Mouse (Mus musculus): ENCODE measurements around the gene Ubqln4. TPM values are rescaled to one million over a fixed set of nuclear protein-coding genes. Genes with fewer than 3 reads are reported as not detected.

Gene Ubqln4
- total RNA-seq, 1 experiment, result 103 TPM

- Histone ChIP-seq H3K27ac (ENCODE audit: insufficient read depth, low read depth, low read length, poor library complexity, severe bottlenecking) (no peak overlapping the region), H3K4me3 (ENCODE audit: insufficient read depth in 1 of 2, low read depth in 1 of 2, low read length in 2 of 2, poor library complexity in 1 of 2, severe bottlenecking in 1 of 2) (no peak overlapping the region), H3K9me3 (ENCODE audit: control insufficient read depth, insufficient read depth, low read depth, low read length) (no peaks in the 10 kb centered on the region), H3K4me1 (ENCODE audit: control insufficient read depth in 2 of 2, insufficient read depth in 2 of 2, low read length in 2 of 2, poor library complexity in 1 of 2) (peaks cover 11 to 40% of the 10 kb centered on the region in 2 experiments; a peak in 3 of 4 replicates), H3K9ac (ENCODE audit: insufficient read depth, low read depth, low read length, poor library complexity, severe bottlenecking) (no peak overlapping the region), H3K36me3 (ENCODE audit: control insufficient read depth, insufficient read depth, low read length, poor library complexity, severe bottlenecking) (no peaks in the 10 kb centered on the region)
- DNase-seq (ENCODE audit: low read depth, low spot score), result no peak
- TF ChIP-seq CHD2 (IDR thresholded peaks at IDR 0.05; ENCODE audit: low read depth, low read length) (no peak), ZNF384 (IDR thresholded peaks at IDR 0.05; ENCODE audit: low read depth, low read length) (peak; percentile 82)
- in situ Hi-C loops (cut with MboI; ENCODE audit: low sequenced_read_pairs in 2 of 2, unreplicated experiment in 2 of 2), result no loop called here
Observed at GRCm38 (mm10) chr3:88515095-88515386, 38.5 kb upstream of the Ubqln4 start.

GRCm38 (mm10) chr3:88516407-88516806, 37.2 kb upstream of the Ubqln4 start:
- in situ Hi-C loops (cut with MboI; ENCODE audit: low sequenced_read_pairs in 2 of 2, unreplicated experiment in 2 of 2), result no loop called here

GRCm38 (mm10) chr3:88518411-88518810, 35.1 kb upstream of the Ubqln4 start:
- no peak overlapping the region for H3K4me3 ChIP-seq (ENCODE audit: insufficient read depth in 1 of 2, low read depth in 1 of 2, low read length in 2 of 2, poor library complexity in 1 of 2, severe bottlenecking in 1 of 2)
- peaks cover 3% of the 10 kb centered on the region; the same call in 1 of the 2 replicates for H3K36me3 ChIP-seq (ENCODE audit: control insufficient read depth, insufficient read depth, low read length, poor library complexity, severe bottlenecking)
- no peak for DNase-seq (ENCODE audit: low read depth, low spot score)
- no peaks in the 10 kb centered on the region for H3K9me3 ChIP-seq (ENCODE audit: control insufficient read depth, insufficient read depth, low read depth, low read length)
- peaks cover 8 to 18% of the 10 kb centered on the region in 2 experiments; a peak in 3 of 4 replicates for H3K4me1 ChIP-seq (ENCODE audit: control insufficient read depth in 2 of 2, insufficient read depth in 2 of 2, low read length in 2 of 2, poor library complexity in 1 of 2)
- no peak overlapping the region for H3K9ac ChIP-seq (ENCODE audit: insufficient read depth, low read depth, low read length, poor library complexity, severe bottlenecking)
- no peak overlapping the region for H3K27ac ChIP-seq (ENCODE audit: insufficient read depth, low read depth, low read length, poor library complexity, severe bottlenecking)
- in situ Hi-C loops (cut with MboI; ENCODE audit: low sequenced_read_pairs in 2 of 2, unreplicated experiment in 2 of 2), result no loop called here
- TF ChIP-seq MAFK (IDR thresholded peaks at IDR 0.05; ENCODE audit: insufficient read depth, low read depth, low read length) (no peak), ZNF384 (IDR thresholded peaks at IDR 0.05; ENCODE audit: low read depth, low read length) (no peak), ZC3H11A (IDR thresholded peaks at IDR 0.05; ENCODE audit: borderline replicate concordance, low read depth, low read length) (no peak), HCFC1 (IDR thresholded peaks at IDR 0.05; ENCODE audit: borderline replicate concordance, insufficient read depth, low read length) (no peak), CHD2 (IDR thresholded peaks at IDR 0.05; ENCODE audit: low read depth, low read length) (no peak)

More at GRCm38 (mm10) chr3:88516407-88516806, 37.2 kb upstream of the Ubqln4 start:
- Histone ChIP-seq H3K36me3 (ENCODE audit: control insufficient read depth, insufficient read depth, low read length, poor library complexity, severe bottlenecking) (no peaks in the 10 kb centered on the region), H3K27ac (ENCODE audit: insufficient read depth, low read depth, low read length, poor library complexity, severe bottlenecking) (no peak overlapping the region), H3K4me3 (ENCODE audit: insufficient read depth in 1 of 2, low read depth in 1 of 2, low read length in 2 of 2, poor library complexity in 1 of 2, severe bottlenecking in 1 of 2) (no peak overlapping the region), H3K4me1 (ENCODE audit: control insufficient read depth in 2 of 2, insufficient read depth in 2 of 2, low read length in 2 of 2, poor library complexity in 1 of 2) (peaks cover 9 to 35% of the 10 kb centered on the region in 2 experiments; a peak in 3 of 4 replicates), H3K9ac (ENCODE audit: insufficient read depth, low read depth, low read length, poor library complexity, severe bottlenecking) (no peak overlapping the region), H3K9me3 (ENCODE audit: control insufficient read depth, insufficient read depth, low read depth, low read length) (no peaks in the 10 kb centered on the region)
- TF ChIP-seq HCFC1 (IDR thresholded peaks at IDR 0.05; ENCODE audit: borderline replicate concordance, insufficient read depth, low read length) (no peak), ZC3H11A (IDR thresholded peaks at IDR 0.05; ENCODE audit: borderline replicate concordance, low read depth, low read length) (no peak), MAFK (IDR thresholded peaks at IDR 0.05; ENCODE audit: insufficient read depth, low read depth, low read length) (no peak), CHD2 (IDR thresholded peaks at IDR 0.05; ENCODE audit: low read depth, low read length) (no peak), ZNF384 (IDR thresholded peaks at IDR 0.05; ENCODE audit: low read depth, low read length) (no peak)
- DNase-seq (ENCODE audit: low read depth, low spot score), result no peak

GRCm38 (mm10) chr3:88520078-88520477, 33.5 kb upstream of the Ubqln4 start:
- no peaks in the 10 kb centered on the region for H3K9me3 ChIP-seq (ENCODE audit: control insufficient read depth, insufficient read depth, low read depth, low read length)
- H3K36me3 ChIP-seq (ENCODE audit: control insufficient read depth, insufficient read depth, low read length, poor library complexity, severe bottlenecking), result peaks cover 12% of the 10 kb centered on the region
- TF ChIP-seq ZNF384 (IDR thresholded peaks at IDR 0.05; ENCODE audit: low read depth, low read length), result no peak
- H3K4me3 ChIP-seq (ENCODE audit: insufficient read depth in 1 of 2, low read depth in 1 of 2, low read length in 2 of 2, poor library complexity in 1 of 2, severe bottlenecking in 1 of 2), result no peak overlapping the region
- no peak overlapping the region for H3K27ac ChIP-seq (ENCODE audit: insufficient read depth, low read depth, low read length, poor library complexity, severe bottlenecking)
- no peak overlapping the region for H3K9ac ChIP-seq (ENCODE audit: insufficient read depth, low read depth, low read length, poor library complexity, severe bottlenecking)
- in situ Hi-C loops (cut with MboI; ENCODE audit: low sequenced_read_pairs in 2 of 2, unreplicated experiment in 2 of 2), result loop anchor here in 1 of 2 experiments (5.0 kb wide), 1 partner anchor 33 kb away; no protein-coding TSS in a partner anchor
- H3K4me1 ChIP-seq (ENCODE audit: control insufficient read depth in 2 of 2, insufficient read depth in 2 of 2, low read length in 2 of 2, poor library complexity in 1 of 2), result peaks cover 4% of the 10 kb centered on the region in 2 experiments; a peak in 2 of 4 replicates
- DNase-seq (ENCODE audit: low read depth, low spot score), result no peak

DNA sequence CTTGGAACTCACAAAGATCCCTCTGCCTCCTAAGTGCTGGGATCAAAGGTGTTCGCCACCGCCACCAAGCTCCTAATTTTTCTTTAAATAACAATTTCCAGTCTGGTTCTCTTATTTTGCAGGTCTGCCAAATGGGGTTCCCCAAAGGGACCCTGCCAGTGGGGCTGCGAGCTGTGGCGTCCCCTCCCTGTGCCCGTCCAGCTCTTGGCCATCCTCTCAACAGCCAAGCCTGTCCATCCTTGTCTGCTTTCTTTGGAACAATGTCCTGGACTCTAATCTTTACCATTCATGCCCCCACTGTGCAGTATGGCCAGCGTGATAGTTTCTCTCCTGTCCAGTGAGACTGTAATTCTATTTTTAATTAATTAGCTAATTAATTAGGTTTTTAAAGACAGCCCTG, 32.4 kb upstream of the Ubqln4 start:
- no peak for DNase-seq (ENCODE audit: low read depth, low spot score)
- H3K36me3 ChIP-seq (ENCODE audit: control insufficient read depth, insufficient read depth, low read length, poor library complexity, severe bottlenecking), result peaks cover 16% of the 10 kb centered on the region
- H3K9me3 ChIP-seq (ENCODE audit: control insufficient read depth, insufficient read depth, low read depth, low read length), result no peaks in the 10 kb centered on the region
- H3K9ac ChIP-seq (ENCODE audit: insufficient read depth, low read depth, low read length, poor library complexity, severe bottlenecking), result no peak overlapping the region
- H3K27ac ChIP-seq (ENCODE audit: insufficient read depth, low read depth, low read length, poor library complexity, severe bottlenecking), result no peak overlapping the region
- no peak overlapping the region for H3K4me3 ChIP-seq (ENCODE audit: insufficient read depth in 1 of 2, low read depth in 1 of 2, low read length in 2 of 2, poor library complexity in 1 of 2, severe bottlenecking in 1 of 2)
- no peak for TF ChIP-seq ZC3H11A (IDR thresholded peaks at IDR 0.05; ENCODE audit: borderline replicate concordance, low read depth, low read length)
- TF ChIP-seq CHD2 (IDR thresholded peaks at IDR 0.05; ENCODE audit: low read depth, low read length), result no peak
- no peak for TF ChIP-seq ZNF384 (IDR thresholded peaks at IDR 0.05; ENCODE audit: low read depth, low read length)
- no peak for TF ChIP-seq HCFC1 (IDR thresholded peaks at IDR 0.05; ENCODE audit: borderline replicate concordance, insufficient read depth, low read length)
- TF ChIP-seq MAFK (IDR thresholded peaks at IDR 0.05; ENCODE audit: insufficient read depth, low read depth, low read length), result no peak
- in situ Hi-C loops (cut with MboI; ENCODE audit: low sequenced_read_pairs in 2 of 2, unreplicated experiment in 2 of 2), result loop anchor here in 1 of 2 experiments (5.0 kb wide), 1 partner anchor 34 kb away; no protein-coding TSS in a partner anchor
- 0 out of 4 replicates have a peak, but pooled peaks cover 0 to 1% of the 10 kb centered on the region in 2 experiments for H3K4me1 ChIP-seq (ENCODE audit: control insufficient read depth in 2 of 2, insufficient read depth in 2 of 2, low read length in 2 of 2, poor library complexity in 1 of 2)
